Mouse (Mus musculus) midbrain, embryonic 14.5 days (tissue): ENCODE measurements around the gene Tmem182. TPM values are rescaled to one million over a fixed set of nuclear protein-coding genes. Genes with fewer than 3 reads are reported as not detected.

Experiments used
- ATAC-seq: fragments of 200-750 bp; cut with Nextera tagmentation; 2 replicates; pipeline ENCODE4 v1.8.0; 2017; ENCODE audit warnings: moderate number of reproducible peaks, moderate library complexity; ENCODE audit not compliant: low FRiP score, low TSS enrichment
- DNase-seq: peaks from one replicate; pipeline ENCODE4 v3.0.0-alpha.2; 2015
- H3K27ac ChIP-seq: fragments of 300-500 bp; sonication (generic); replicated peaks from 2 replicates; pipeline ENCODE4 v1.5.1; 2014; ENCODE audit warnings: mild to moderate bottlenecking, low read depth, low read length, moderate library complexity
- H3K27me3 ChIP-seq: fragments of 300-500 bp; sonication (generic); 2 replicates; pipeline ENCODE4 v1.6.1; 2014; ENCODE audit warnings: low read length, control low read depth, mixed read lengths; ENCODE audit not compliant: control insufficient read depth, insufficient read depth
- H3K36me3 ChIP-seq: fragments of 300-500 bp; sonication (generic); 2 replicates; pipeline ENCODE4 v1.6.1; 2014; ENCODE audit warnings: low read length, control low read depth; ENCODE audit not compliant: control insufficient read depth, insufficient read depth
- H3K4me1 ChIP-seq: fragments of 300-500 bp; sonication (generic); 2 replicates; pipeline ENCODE4 v1.6.1; 2014; ENCODE audit warnings: mild to moderate bottlenecking, antibody characterized with exemption, low read length, control low read depth; ENCODE audit not compliant: control insufficient read depth, insufficient read depth
- H3K4me2 ChIP-seq: fragments of 300-500 bp; sonication (generic); 2 replicates; pipeline ENCODE4 v1.6.1; 2014; ENCODE audit warnings: mild to moderate bottlenecking, low read length, moderate library complexity
- H3K4me3 ChIP-seq: fragments of 300-500 bp; sonication (generic); replicated peaks from 2 replicates; pipeline ENCODE4 v1.5.1; 2014; ENCODE audit warnings: low read depth, low read length
- H3K9ac ChIP-seq: fragments of 300-500 bp; sonication (generic); replicated peaks from 2 replicates; pipeline ENCODE4 v1.6.1; 2014; ENCODE audit warnings: mild to moderate bottlenecking, low read length, moderate library complexity
- H3K9me3 ChIP-seq: fragments of 300-500 bp; sonication (generic); 2 replicates; pipeline ENCODE4 v1.6.1; 2016; ENCODE audit warnings: low read length, control low read depth, mixed read lengths; ENCODE audit not compliant: control insufficient read depth
- WGBS: fragments of 180-500 bp; shearing (Covaris S2); extraction: QIAGEN DNeasy Blood & Tissue Kit; methylation state at CpG from one replicate; pipeline ENCODE4 v1.1.7; 2014; 5-methylcytosine and 5-hydroxymethylcytosine counted together
- polyA plus RNA-seq: library from polyadenylated mRNA; unstranded; fragments of >200 nt; fragmentation: Nextera tagmentation; extraction: Ambion mirVana; gene quantifications from 2 replicates; pipeline ENCODE4 v1.2.1, GENCODE M21; 2014

The Tmem182 gene
- polyA plus RNA-seq, 1 experiment from 2014 or later = 0.08 TPM

DNA sequence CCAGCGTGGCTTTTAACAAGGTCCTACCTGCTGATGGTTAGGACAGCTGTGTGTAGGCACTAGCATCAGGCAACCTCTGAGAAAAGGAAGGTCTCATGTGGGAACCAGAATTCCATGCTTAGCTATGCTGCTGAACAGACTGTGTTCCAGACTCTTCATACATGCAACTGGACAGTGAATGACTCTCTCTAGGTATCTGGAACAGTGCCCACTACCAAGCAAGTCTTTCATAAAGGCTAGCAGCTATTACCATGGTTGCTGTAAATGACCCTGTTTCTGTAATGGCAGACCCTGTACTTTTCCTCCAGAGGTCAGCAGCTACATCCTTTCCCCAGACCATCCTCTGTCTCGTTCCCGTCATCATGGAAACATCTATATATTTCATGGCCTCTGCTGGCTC is 61.7 kb downstream of the Tmem182 start:
- Histone ChIP-seq H3K36me3 (no peaks in the 10 kb centered on the region), H3K4me2 (no peak overlapping the region), H3K9ac (no peak overlapping the region), H3K27me3 (no peaks in the 10 kb centered on the region), H3K9me3 (no peaks in the 10 kb centered on the region), H3K4me3 (no peak overlapping the region), H3K27ac (no peak overlapping the region), H3K4me1 (no peaks in the 10 kb centered on the region)
- WGBS = 87% methylated on average over 3 of the region's 3 CpGs
- DNase-seq (no peak), ATAC-seq (no peak)

DNA sequence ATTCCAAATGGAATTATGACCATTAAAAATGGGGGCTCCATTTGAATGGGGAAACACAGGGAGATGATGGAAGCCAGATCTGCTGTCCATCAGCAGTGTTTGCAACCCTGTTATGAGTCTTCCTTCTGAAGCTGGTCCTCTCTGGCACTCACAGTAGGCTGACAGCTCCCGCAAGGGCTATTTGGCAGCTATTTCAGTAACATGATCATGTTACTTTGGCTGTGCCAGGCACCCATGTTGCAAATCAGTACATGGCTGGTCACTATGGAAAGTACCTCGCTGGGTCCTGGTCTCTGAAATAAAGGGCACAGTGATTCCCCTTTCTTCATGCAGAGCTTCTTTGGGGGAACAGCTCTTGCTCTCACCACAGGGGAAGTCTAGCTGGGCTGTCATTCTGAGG is 62.2 kb downstream of the Tmem182 start:
- H3K4me1 ChIP-seq = no peaks in the 10 kb centered on the region
- no peaks in the 10 kb centered on the region for H3K27me3 ChIP-seq
- no peaks in the 10 kb centered on the region for H3K9me3 ChIP-seq
- H3K4me2 ChIP-seq = no peak overlapping the region
- H3K4me3 ChIP-seq = no peak overlapping the region
- H3K9ac ChIP-seq = no peak overlapping the region
- H3K36me3 ChIP-seq = no peaks in the 10 kb centered on the region
- DNase-seq (no peak), ATAC-seq (no peak)
- 91% methylated on average over 2 of the region's 2 CpGs for WGBS
- H3K27ac ChIP-seq = no peak overlapping the region

DNA sequence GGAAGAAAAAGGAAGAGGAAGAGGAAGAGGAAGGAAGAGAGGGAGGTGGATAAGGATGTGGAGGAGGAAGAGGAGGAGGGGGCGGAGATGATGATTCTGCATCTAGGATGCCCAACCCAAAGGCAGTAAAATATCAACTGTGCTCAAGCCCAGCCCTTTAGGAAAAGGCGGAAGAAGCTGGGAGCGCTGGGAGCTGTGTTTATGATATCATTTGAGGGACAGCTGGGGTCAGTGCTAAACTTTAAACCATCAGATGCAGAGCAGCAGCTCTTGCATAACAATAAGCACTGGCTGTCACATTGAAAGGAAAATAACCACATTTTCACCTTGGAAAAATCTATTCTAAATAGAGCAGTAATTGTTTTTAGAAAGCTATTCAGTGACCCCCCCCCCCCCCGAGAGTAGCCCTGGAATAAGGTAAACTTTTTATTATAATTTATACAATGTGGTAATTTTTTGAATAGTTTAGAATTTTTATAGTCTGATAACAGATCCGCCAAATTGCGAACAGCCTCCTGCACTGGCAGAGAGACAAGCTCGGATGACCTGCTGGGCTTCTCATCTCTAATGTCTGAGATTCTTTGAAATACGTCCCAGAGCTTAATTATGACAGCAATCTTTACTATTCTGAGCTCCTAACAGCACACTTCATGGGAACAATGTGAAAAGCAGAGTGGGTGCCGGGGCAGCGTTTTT is 68.5 kb downstream of the Tmem182 start:
- Histone ChIP-seq H3K4me1 (no peaks in the 10 kb centered on the region), H3K36me3 (no peaks in the 10 kb centered on the region), H3K9ac (no peak overlapping the region), H3K4me2 (no peak overlapping the region), H3K27me3 (no peaks in the 10 kb centered on the region), H3K27ac (no peak overlapping the region), H3K9me3 (no peaks in the 10 kb centered on the region), H3K4me3 (no peak overlapping the region)
- ATAC-seq (no peak), DNase-seq (no peak)
- WGBS = 60% methylated on average over 10 of the region's 10 CpGs

DNA sequence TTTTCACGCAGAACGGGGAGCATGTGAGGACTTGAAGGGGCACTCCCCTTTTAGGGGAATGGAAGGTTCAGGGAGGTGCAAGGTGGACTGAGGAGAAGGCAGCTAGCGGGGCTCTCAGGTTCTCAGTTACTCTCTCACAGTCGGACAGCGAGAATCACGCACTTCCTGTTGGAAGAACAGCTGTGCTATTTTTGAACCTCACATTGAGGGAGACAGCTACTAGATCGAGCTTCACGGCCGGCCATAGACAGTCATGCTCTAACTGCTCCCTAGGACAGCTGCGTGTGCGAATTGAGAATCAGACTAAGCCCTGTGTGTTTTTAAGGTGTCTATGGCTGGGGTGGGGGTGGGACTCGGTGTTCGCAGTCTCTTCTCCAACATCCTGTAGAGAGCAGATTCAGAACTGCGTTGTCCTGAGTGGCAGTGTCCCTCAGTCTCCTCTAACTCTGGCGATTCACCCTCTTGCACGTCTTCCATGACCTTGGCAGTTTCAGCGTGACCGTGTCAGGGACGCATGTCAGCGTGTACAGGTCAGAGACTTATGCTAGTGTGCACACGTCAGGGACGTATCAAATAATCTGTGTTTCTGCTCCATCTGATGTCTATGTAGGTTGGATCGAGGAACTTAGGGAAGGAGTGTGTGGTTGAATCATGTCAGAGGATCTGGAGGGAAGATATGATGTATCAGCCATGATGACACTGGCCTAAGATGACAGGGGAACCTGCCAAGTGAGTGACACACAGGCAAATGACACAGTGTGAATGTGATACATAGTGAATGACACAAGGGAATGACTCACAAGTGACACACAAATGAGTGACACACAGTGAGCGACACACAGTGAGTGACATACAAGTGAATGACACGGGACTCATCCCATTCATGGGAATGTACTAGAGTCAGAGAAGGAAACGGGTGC is 69.3 kb downstream of the Tmem182 start:
- Histone ChIP-seq H3K4me2 (no peak overlapping the region), H3K36me3 (no peaks in the 10 kb centered on the region)
- ATAC-seq = no peak

DNA sequence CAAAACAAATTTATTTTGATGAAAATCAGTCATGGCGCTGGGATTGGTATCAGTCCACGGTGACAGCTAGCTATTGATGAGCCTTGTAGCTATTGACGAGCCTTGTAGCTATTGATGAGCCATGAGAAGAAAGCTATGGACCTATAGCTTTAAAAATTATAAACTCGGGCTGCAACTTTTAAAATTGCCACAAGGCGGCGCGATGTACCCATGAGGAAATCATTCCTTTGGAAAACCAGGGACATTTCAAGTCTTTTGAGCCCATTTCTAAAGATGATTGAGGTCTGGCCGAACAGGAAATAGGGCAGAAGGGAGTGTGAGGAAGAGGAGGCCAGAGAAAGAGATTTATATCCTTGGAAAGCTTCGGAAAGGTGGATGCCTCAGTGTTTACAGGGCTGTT is 73.7 kb downstream of the Tmem182 start:
- H3K27me3 ChIP-seq = no peaks in the 10 kb centered on the region
- DNase-seq = peak; percentile 89
- H3K4me1 ChIP-seq = no peaks in the 10 kb centered on the region
- no peak overlapping the region; the same call in 1 of the 2 replicates for H3K27ac ChIP-seq
- 15% methylated on average over 9 of the region's 9 CpGs for WGBS
- H3K4me2 ChIP-seq = no peak overlapping the region
- no peaks in the 10 kb centered on the region for H3K9me3 ChIP-seq
- ATAC-seq = no peak
- H3K36me3 ChIP-seq = no peaks in the 10 kb centered on the region
- no peak overlapping the region for H3K4me3 ChIP-seq
- no peak overlapping the region for H3K9ac ChIP-seq

More for the DNA sequence above, 69.3 kb downstream of the Tmem182 start:
- WGBS = 88% methylated on average over 26 of the region's 26 CpGs
- no peak overlapping the region for H3K9ac ChIP-seq
- H3K4me1 ChIP-seq = no peaks in the 10 kb centered on the region
- DNase-seq = no peak
- no peaks in the 10 kb centered on the region for H3K9me3 ChIP-seq
- no peak overlapping the region for H3K4me3 ChIP-seq
- no peaks in the 10 kb centered on the region for H3K27me3 ChIP-seq
- no peak overlapping the region for H3K27ac ChIP-seq

DNA sequence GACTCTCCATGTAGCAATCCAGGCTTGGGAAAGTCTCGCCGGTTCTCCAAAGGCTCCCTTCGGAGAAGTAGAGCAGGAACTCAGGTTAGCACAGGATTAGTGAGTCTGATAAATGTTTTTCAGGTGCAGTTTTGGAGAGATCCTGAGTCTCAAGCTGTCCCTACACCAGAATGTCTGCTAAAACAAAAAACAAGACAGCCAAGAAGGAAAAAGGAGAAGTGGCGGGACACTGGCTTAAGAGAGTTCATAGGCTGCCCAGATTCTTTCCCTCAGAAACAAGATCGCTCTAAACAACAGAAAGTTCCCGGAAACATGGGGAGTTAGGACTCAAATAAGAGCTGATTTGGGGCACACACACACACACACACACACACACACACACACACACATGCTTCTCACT is 74.1 kb downstream of the Tmem182 start:
- DNase-seq (no peak), ATAC-seq (no peak)
- Histone ChIP-seq H3K27me3 (no peaks in the 10 kb centered on the region), H3K36me3 (no peaks in the 10 kb centered on the region), H3K4me1 (no peaks in the 10 kb centered on the region), H3K9ac (no peak overlapping the region), H3K9me3 (no peaks in the 10 kb centered on the region), H3K4me3 (no peak overlapping the region), H3K27ac (no peak overlapping the region; the same call in 1 of the 2 replicates), H3K4me2 (no peak overlapping the region)
- whole genome bisulfite sequencing = 80% methylated on average over 6 of the region's 6 CpGs

DNA sequence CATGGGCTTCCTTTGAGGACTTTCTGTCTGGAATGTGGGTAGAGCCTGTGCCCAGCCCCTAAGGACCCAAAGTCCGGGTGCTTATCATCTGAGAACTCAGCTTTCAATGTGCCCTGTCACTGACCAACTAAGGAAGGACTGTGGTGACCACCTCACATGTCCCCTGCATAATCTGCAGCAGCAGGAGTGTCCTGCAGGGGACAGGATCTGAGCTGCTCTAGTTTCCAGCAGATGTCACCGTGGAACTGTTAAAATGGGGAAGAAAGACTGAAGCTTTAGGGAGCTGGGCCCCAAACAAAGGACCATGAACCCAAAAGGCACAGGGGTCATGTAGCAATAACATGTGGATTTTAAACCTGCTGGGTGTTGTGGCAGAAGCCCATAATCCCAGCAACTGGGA is 75.1 kb downstream of the Tmem182 start:
- Histone ChIP-seq H3K9ac (no peak overlapping the region), H3K27me3 (no peaks in the 10 kb centered on the region), H3K4me2 (no peak overlapping the region), H3K27ac (no peak overlapping the region), H3K36me3 (no peaks in the 10 kb centered on the region), H3K4me3 (no peak overlapping the region), H3K9me3 (no peaks in the 10 kb centered on the region), H3K4me1 (no peaks in the 10 kb centered on the region)
- DNase-seq (no peak), ATAC-seq (no peak)
- WGBS = 19% methylated on average over 2 of the region's 2 CpGs

DNA sequence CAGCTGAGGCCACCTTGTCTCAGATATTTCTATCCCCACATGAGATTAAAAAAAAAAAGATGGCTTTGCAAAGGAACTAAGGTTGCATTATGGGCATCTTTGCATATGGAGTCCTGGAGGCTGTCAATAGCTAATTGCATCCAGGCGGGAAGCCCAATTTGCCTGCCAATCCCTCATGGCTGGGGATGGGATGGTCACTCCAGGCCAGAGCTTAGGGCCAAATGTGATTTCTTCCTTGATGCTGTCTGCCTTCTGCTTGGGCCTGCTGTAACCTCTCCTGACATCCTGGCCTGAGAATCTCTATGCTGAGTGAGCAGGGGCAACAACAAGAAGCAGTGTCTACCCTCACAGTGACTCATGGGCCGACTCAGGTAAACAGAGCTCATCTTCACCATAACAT is 78.5 kb downstream of the Tmem182 start:
- H3K27ac ChIP-seq = no peak overlapping the region
- 85% methylated on average over 2 of the region's 2 CpGs for WGBS
- ATAC-seq = no peak
- no peaks in the 10 kb centered on the region for H3K27me3 ChIP-seq
- no peak for DNase-seq
- H3K36me3 ChIP-seq = no peaks in the 10 kb centered on the region
- H3K9ac ChIP-seq = no peak overlapping the region
- H3K4me2 ChIP-seq = no peak overlapping the region
- H3K9me3 ChIP-seq = no peaks in the 10 kb centered on the region
- no peak overlapping the region for H3K4me3 ChIP-seq
- no peaks in the 10 kb centered on the region for H3K4me1 ChIP-seq
